Mouse (Mus musculus): ENCODE results near the gene Setd3. TPM values are rescaled to one million over a fixed set of nuclear protein-coding genes. Genes with fewer than 3 reads are reported as not detected.

Setd3 gene
- polyA plus RNA-seq, 1 experiment from 2014 or later, result 70.6 TPM

- Histone ChIP-seq H3K4me2 (no peak overlapping the region), H3K27ac (no peak overlapping the region), H3K27me3 (no peaks in the 10 kb centered on the region), H3K9me3 (replicated peaks) (no peaks in the 10 kb centered on the region), H3K4me1 (replicated peaks) (no peaks in the 10 kb centered on the region), H3K4me3 (no peak overlapping the region), H3K36me3 (peaks cover 23% of the 10 kb centered on the region), H3K9ac (no peak overlapping the region)
- ATAC-seq (replicated peaks; ENCODE audit: insufficient number of reproducible peaks, insufficient read depth, low FRiP score, low read depth), result no peak
- WGBS, result 72% methylated on average over 6 of the region's 6 CpGs
Measured at GRCm38 (mm10) chr12:108135610-108136208, 43.4 kb downstream of the Setd3 start.

GRCm38 (mm10) chr12:108133181-108133580, 45.9 kb downstream of the Setd3 start:
- Histone ChIP-seq H3K27ac (no peak overlapping the region), H3K9ac (no peak overlapping the region), H3K27me3 (no peaks in the 10 kb centered on the region), H3K9me3 (replicated peaks) (no peaks in the 10 kb centered on the region), H3K36me3 (peaks cover 40% of the 10 kb centered on the region), H3K4me1 (replicated peaks) (no peaks in the 10 kb centered on the region), H3K4me2 (no peak overlapping the region), H3K4me3 (no peak overlapping the region)
- WGBS, result 83% methylated on average over 2 of the region's 2 CpGs
- no peak for ATAC-seq (replicated peaks; ENCODE audit: insufficient number of reproducible peaks, insufficient read depth, low FRiP score, low read depth)

GRCm38 (mm10) chr12:108132450-108133070, 46.6 kb downstream of the Setd3 start:
- Histone ChIP-seq H3K4me1 (replicated peaks) (no peaks in the 10 kb centered on the region), H3K36me3 (peaks cover 42% of the 10 kb centered on the region), H3K4me2 (no peak overlapping the region), H3K27me3 (no peaks in the 10 kb centered on the region), H3K27ac (no peak overlapping the region), H3K4me3 (no peak overlapping the region), H3K9me3 (replicated peaks) (no peaks in the 10 kb centered on the region), H3K9ac (no peak overlapping the region)
- 83% methylated on average over 8 of the region's 8 CpGs for WGBS
- no peak for ATAC-seq (replicated peaks; ENCODE audit: insufficient number of reproducible peaks, insufficient read depth, low FRiP score, low read depth)

GRCm38 (mm10) chr12:108121288-108121687, 57.8 kb downstream of the Setd3 start:
- H3K4me1 ChIP-seq (replicated peaks), result peaks cover 15% of the 10 kb centered on the region
- no peaks in the 10 kb centered on the region for H3K36me3 ChIP-seq
- H3K27me3 ChIP-seq, result no peaks in the 10 kb centered on the region
- no peak overlapping the region for H3K4me2 ChIP-seq
- no peak for ATAC-seq (replicated peaks; ENCODE audit: insufficient number of reproducible peaks, insufficient read depth, low FRiP score, low read depth)
- no peak overlapping the region for H3K9ac ChIP-seq
- WGBS, result 11% methylated on average over 2 of the region's 2 CpGs
- H3K9me3 ChIP-seq (replicated peaks), result no peaks in the 10 kb centered on the region
- no peak overlapping the region for H3K4me3 ChIP-seq
- H3K27ac ChIP-seq, result no peak overlapping the region

GRCm38 (mm10) chr12:108120434-108120833, 58.7 kb downstream of the Setd3 start:
- no peaks in the 10 kb centered on the region for H3K36me3 ChIP-seq
- no peak overlapping the region for H3K4me3 ChIP-seq
- no peak overlapping the region for H3K4me2 ChIP-seq
- no peak overlapping the region for H3K9ac ChIP-seq
- no peak for ATAC-seq (replicated peaks; ENCODE audit: insufficient number of reproducible peaks, insufficient read depth, low FRiP score, low read depth)
- H3K9me3 ChIP-seq (replicated peaks), result no peaks in the 10 kb centered on the region
- no peak overlapping the region for H3K27ac ChIP-seq
- 73% methylated on average over 6 of the region's 6 CpGs for WGBS
- no peaks in the 10 kb centered on the region for H3K27me3 ChIP-seq
- H3K4me1 ChIP-seq (replicated peaks), result peaks cover 15% of the 10 kb centered on the region

GRCm38 (mm10) chr12:108119930-108120329, 59.2 kb downstream of the Setd3 start:
- H3K36me3 ChIP-seq, result no peaks in the 10 kb centered on the region
- no peak overlapping the region for H3K9ac ChIP-seq
- no peak overlapping the region for H3K4me3 ChIP-seq
- peaks cover 15% of the 10 kb centered on the region for H3K4me1 ChIP-seq (replicated peaks)
- H3K27ac ChIP-seq, result no peak overlapping the region
- WGBS, result 78% methylated on average over 9 of the region's 9 CpGs
- no peak overlapping the region for H3K4me2 ChIP-seq
- H3K27me3 ChIP-seq, result no peaks in the 10 kb centered on the region
- no peaks in the 10 kb centered on the region for H3K9me3 ChIP-seq (replicated peaks)
- ATAC-seq (replicated peaks; ENCODE audit: insufficient number of reproducible peaks, insufficient read depth, low FRiP score, low read depth), result no peak

GRCm38 (mm10) chr12:108118902-108119531, 60.1 kb downstream of the Setd3 start:
- no peaks in the 10 kb centered on the region for H3K9me3 ChIP-seq (replicated peaks)
- no peaks in the 10 kb centered on the region for H3K27me3 ChIP-seq
- no peaks in the 10 kb centered on the region; the same call in 1 of the 2 replicates for H3K36me3 ChIP-seq
- H3K4me1 ChIP-seq (replicated peaks), result peaks cover 15% of the 10 kb centered on the region
- WGBS, result 37% methylated on average over 19 of the region's 19 CpGs
- H3K4me2 ChIP-seq, result peak overlapping the region; percentile 48
- peak; percentile 74 for ATAC-seq (replicated peaks; ENCODE audit: insufficient number of reproducible peaks, insufficient read depth, low FRiP score, low read depth)
- no peak overlapping the region for H3K27ac ChIP-seq
- H3K9ac ChIP-seq, result no peak overlapping the region
- peak overlapping the region; percentile 9; the same call in 1 of the 2 replicates for H3K4me3 ChIP-seq

- no peak overlapping the region for H3K27ac ChIP-seq
Measured at GRCm38 (mm10) chr12:108118503-108118901, 60.6 kb downstream of the Setd3 start.

GRCm38 (mm10) chr12:108111191-108111590, 67.9 kb downstream of the Setd3 start:
- ATAC-seq (replicated peaks; ENCODE audit: insufficient number of reproducible peaks, insufficient read depth, low FRiP score, low read depth), result no peak
- Histone ChIP-seq H3K27ac (no peak overlapping the region), H3K4me1 (replicated peaks) (no peaks in the 10 kb centered on the region), H3K36me3 (peaks cover 13% of the 10 kb centered on the region; the same call in 1 of the 2 replicates), H3K4me2 (no peak overlapping the region), H3K27me3 (no peaks in the 10 kb centered on the region), H3K9me3 (replicated peaks) (no peaks in the 10 kb centered on the region), H3K4me3 (no peak overlapping the region), H3K9ac (no peak overlapping the region)
- 87% methylated on average over 12 of the region's 12 CpGs for WGBS

More at GRCm38 (mm10) chr12:108118503-108118901, 60.6 kb downstream of the Setd3 start:
- WGBS, result 42% methylated on average over 10 of the region's 10 CpGs
- Histone ChIP-seq H3K4me1 (replicated peaks) (peaks cover 15% of the 10 kb centered on the region), H3K4me2 (peak overlapping the region; percentile 48), H3K9ac (no peak overlapping the region), H3K36me3 (no peaks in the 10 kb centered on the region; the same call in 1 of the 2 replicates), H3K4me3 (no peak overlapping the region), H3K27me3 (no peaks in the 10 kb centered on the region), H3K9me3 (replicated peaks) (no peaks in the 10 kb centered on the region)
- no peak for ATAC-seq (replicated peaks; ENCODE audit: insufficient number of reproducible peaks, insufficient read depth, low FRiP score, low read depth)

- no peak overlapping the region for H3K27ac ChIP-seq
- peaks cover 13% of the 10 kb centered on the region; the same call in 1 of the 2 replicates for H3K36me3 ChIP-seq
- H3K9me3 ChIP-seq (replicated peaks), result no peaks in the 10 kb centered on the region
- WGBS, result 84% methylated on average over 3 of the region's 3 CpGs
- no peak overlapping the region for H3K4me3 ChIP-seq
- H3K4me1 ChIP-seq (replicated peaks), result no peaks in the 10 kb centered on the region
- no peak overlapping the region for H3K9ac ChIP-seq
- no peak for ATAC-seq (replicated peaks; ENCODE audit: insufficient number of reproducible peaks, insufficient read depth, low FRiP score, low read depth)
- H3K4me2 ChIP-seq, result no peak overlapping the region
- no peaks in the 10 kb centered on the region for H3K27me3 ChIP-seq
Measured at GRCm38 (mm10) chr12:108110674-108111073, 68.4 kb downstream of the Setd3 start.

GRCm38 (mm10) chr12:108109732-108110131, 69.4 kb downstream of the Setd3 start:
- 74% methylated on average over 4 of the region's 4 CpGs for WGBS
- Histone ChIP-seq H3K36me3 (peaks cover 13% of the 10 kb centered on the region; the same call in 1 of the 2 replicates), H3K9ac (no peak overlapping the region)

More at GRCm38 (mm10) chr12:108109732-108110131, 69.4 kb downstream of the Setd3 start:
- Histone ChIP-seq H3K4me3 (no peak overlapping the region), H3K27ac (no peak overlapping the region), H3K9me3 (replicated peaks) (no peaks in the 10 kb centered on the region), H3K4me1 (replicated peaks) (no peaks in the 10 kb centered on the region), H3K27me3 (no peaks in the 10 kb centered on the region), H3K4me2 (no peak overlapping the region)
- no peak for ATAC-seq (replicated peaks; ENCODE audit: insufficient number of reproducible peaks, insufficient read depth, low FRiP score, low read depth)
